Mouse (Mus musculus) myocyte (in vitro differentiated cells): Measurements from ENCODE around the gene Hmcn2.

ENCODE experiments used
- CEBPB ChIP-seq: IDR thresholded peaks from 2 replicates; pipeline ENCODE4 v1.6.1; 2011; ENCODE audit warnings: mild to moderate bottlenecking, moderate library complexity; ENCODE audit not compliant: poor library complexity, insufficient read depth, severe bottlenecking
- E2F4 ChIP-seq: IDR thresholded peaks from one replicate; pipeline ENCODE4 v1.6.1; 2011; ENCODE audit warnings: mild to moderate bottlenecking, control low read depth, moderate library complexity; ENCODE audit not compliant: insufficient read depth
- MAX ChIP-seq: IDR thresholded peaks from one replicate; pipeline ENCODE4 v1.6.1; 2011; ENCODE audit warnings: low read depth, mild to moderate bottlenecking, control low read depth
- MYOG ChIP-seq, 3 experiments: IDR thresholded peaks; one replicate each; pipeline ENCODE4 v1.6.1; 2011; ENCODE audit warnings: control low read depth in 2 of 3, low read depth in 2 of 3, mild to moderate bottlenecking in 2 of 3; ENCODE audit not compliant: insufficient read length in 2 of 3, control insufficient read depth in 1 of 3, insufficient read depth in 1 of 3
- POLR2A ChIP-seq: IDR thresholded peaks from one replicate; pipeline ENCODE4 v1.6.1; 2011; ENCODE audit warnings: low read depth, mild to moderate bottlenecking, control low read depth, moderate library complexity; ENCODE audit not compliant: insufficient read length
- SRF ChIP-seq: IDR thresholded peaks from one replicate; pipeline ENCODE4 v1.6.1; 2011; ENCODE audit warnings: low read depth; ENCODE audit not compliant: control insufficient read depth, insufficient read length
- TCF12 ChIP-seq: IDR thresholded peaks from one replicate; pipeline ENCODE4 v1.6.1; 2011; ENCODE audit warnings: mild to moderate bottlenecking, control low read depth; ENCODE audit not compliant: poor library complexity, insufficient read depth, severe bottlenecking
- TCF3 ChIP-seq: IDR thresholded peaks from one replicate; pipeline ENCODE4 v1.6.1; 2011; ENCODE audit warnings: low read depth, control low read depth; ENCODE audit not compliant: insufficient read length
- USF1 ChIP-seq: IDR thresholded peaks from one replicate; pipeline ENCODE4 v1.6.1; 2011; ENCODE audit warnings: low read depth, mild to moderate bottlenecking, control low read depth, moderate library complexity

DNA sequence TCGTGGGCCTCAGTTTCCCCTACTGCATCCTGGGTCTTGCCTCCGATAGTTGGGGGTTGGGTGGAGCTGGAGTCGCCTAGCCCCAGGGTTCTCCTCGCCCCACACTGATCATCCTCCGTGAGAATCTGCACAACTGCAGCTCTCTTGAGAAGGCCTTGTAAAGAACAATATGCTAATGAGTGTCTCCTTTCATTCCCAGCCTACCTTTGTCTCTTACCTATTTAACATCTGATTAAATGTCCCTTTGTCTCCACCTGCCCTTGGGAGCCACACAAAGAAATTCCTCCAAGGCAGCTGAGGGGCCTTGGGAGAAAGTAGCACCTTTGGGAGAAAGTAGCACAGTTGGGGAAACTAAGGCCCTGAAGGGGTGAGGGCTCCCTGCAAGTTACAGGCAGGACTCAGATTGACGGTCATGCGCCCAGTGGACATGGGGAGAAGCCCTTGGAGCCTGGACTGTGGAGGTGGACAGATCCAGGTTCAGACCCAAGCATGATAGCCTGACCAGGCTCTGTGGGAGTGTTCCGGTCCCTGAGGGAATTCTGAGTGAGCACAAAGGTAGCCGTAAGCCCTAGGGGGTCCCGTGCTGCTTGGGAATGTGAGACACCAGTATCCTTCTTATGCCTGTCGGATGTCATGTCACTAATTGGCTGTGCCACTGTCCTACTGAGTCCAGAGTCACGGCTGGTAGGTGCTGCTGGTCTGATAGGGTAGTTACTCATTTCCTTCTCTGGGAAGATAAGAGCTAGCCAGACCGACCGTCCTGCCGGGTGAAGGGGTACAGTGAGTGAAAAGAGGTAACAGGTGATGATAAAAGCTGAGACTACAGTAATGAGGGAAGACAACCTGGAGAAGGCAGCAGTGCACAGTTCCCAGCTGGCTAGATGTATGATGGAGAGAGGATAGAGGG is 188.7 kb downstream of the Hmcn2 start:
- no peak for TF ChIP-seq TCF12
- no peak for TF ChIP-seq POLR2A
- TF ChIP-seq SRF: no peak
- no peak for TF ChIP-seq TCF3
- no peak for TF ChIP-seq MYOG (IDR thresholded peaks at IDR 0.05; ENCODE audit: control insufficient read depth in 1 of 3, insufficient read depth in 1 of 3, insufficient read length in 2 of 3, low read depth in 2 of 3)
- TF ChIP-seq MAX: no peak
- TF ChIP-seq CEBPB: no peak
- TF ChIP-seq E2F4: no peak
- no peak for TF ChIP-seq USF1
